25 mouse cellular contexts compared by ENCODE assay signal in the genomic region with DNA sequence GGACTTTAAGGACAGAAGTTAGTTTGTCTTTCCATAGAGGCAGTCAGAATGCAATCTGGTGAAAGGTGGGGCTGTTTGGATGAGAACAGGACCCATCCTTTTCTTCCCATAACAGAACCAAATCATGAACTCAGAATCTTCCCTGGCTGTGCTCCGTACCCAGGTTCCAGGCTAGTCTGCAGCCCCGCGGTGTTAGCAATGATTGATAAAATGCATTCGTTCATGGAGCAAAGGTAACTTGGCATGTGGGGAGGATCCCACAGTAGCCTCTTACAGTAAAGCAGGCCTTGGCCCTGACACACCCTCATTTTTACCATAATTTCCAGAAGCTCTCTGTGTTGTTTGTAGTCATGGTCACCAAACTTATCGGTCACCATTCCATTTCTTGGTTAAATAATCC.
DNase-seq lines count a peak whose midpoint lies in the region; ATAC-seq lines count a peak whose summit lies in the region.
"Had no signal": no experiment of that assay in that cellular context is flagged by ENCODE, and none has a peak within 500 bp of the region (broad histone marks: within the 10 kb centered on the region; RNA-seq: fewer than 3 reads in every experiment).

No protein-coding gene starts in this region.

- ATAC-seq in heart, embryonic 12.5 days (ENCODE audit: insufficient number of reproducible peaks, low FRiP score): no peak
- ATAC-seq in kidney, embryonic 14.5 days (ENCODE audit: low FRiP score, low TSS enrichment): no peak
- no peak for ATAC-seq in kidney, embryonic 15.5 days (replicated peaks; ENCODE audit: low FRiP score)
- ATAC-seq: activated CD4-positive, CD25-positive, alpha-beta regulatory T cell, adult 4 months; CD4-positive, CD25-positive, alpha-beta regulatory T cell, adult 4 months; forebrain, embryonic 13.5 days; Patski had no signal

- H3K36me3 ChIP-seq in heart, embryonic 12.5 days: no peaks in the 10 kb centered on the region
- no peaks in the 10 kb centered on the region for H3K36me3 ChIP-seq in kidney, embryonic 14.5 days (ENCODE audit: control insufficient read depth, insufficient read depth, low read length)
- H3K36me3 ChIP-seq in kidney, embryonic 15.5 days: no peaks in the 10 kb centered on the region
- H3K36me3 ChIP-seq: embryonic facial prominence, embryonic 12.5 days; G1E had no signal

- no peaks in the 10 kb centered on the region for H3K27me3 ChIP-seq in heart, embryonic 12.5 days (replicated peaks)
- H3K27me3 ChIP-seq in kidney, embryonic 14.5 days (ENCODE audit: control insufficient read depth, insufficient read depth, low read length): no peaks in the 10 kb centered on the region
- no peaks in the 10 kb centered on the region for H3K27me3 ChIP-seq in kidney, embryonic 15.5 days
- H3K27me3 ChIP-seq: CH12.LX; embryonic facial prominence, embryonic 12.5 days; forebrain, embryonic 13.5 days; Patski had no signal

- no peaks in the 10 kb centered on the region for H3K9me3 ChIP-seq in heart, embryonic 12.5 days (replicated peaks)
- no peaks in the 10 kb centered on the region for H3K9me3 ChIP-seq in kidney, embryonic 14.5 days (ENCODE audit: control insufficient read depth, low read length)
- H3K9me3 ChIP-seq in kidney, embryonic 15.5 days (replicated peaks): no peaks in the 10 kb centered on the region
- H3K9me3 ChIP-seq: embryonic facial prominence, embryonic 10.5 days; embryonic facial prominence, embryonic 12.5 days; forebrain, embryonic 13.5 days; G1E had no signal

- H3K4me1 ChIP-seq in heart, embryonic 12.5 days (replicated peaks): no peaks in the 10 kb centered on the region
- H3K4me1 ChIP-seq in kidney, embryonic 14.5 days (ENCODE audit: control insufficient read depth, insufficient read depth, low read length): no peaks in the 10 kb centered on the region
- H3K4me1 ChIP-seq in kidney, embryonic 15.5 days: no peaks in the 10 kb centered on the region

- 94% methylated on average over 5 of the region's 5 CpGs for WGBS in heart, embryonic 12.5 days
- WGBS in kidney, embryonic 14.5 days: 94% methylated on average over 5 of the region's 5 CpGs
- 93% methylated on average over 5 of the region's 5 CpGs for WGBS in kidney, embryonic 15.5 days

- DNase-seq in heart, adult 11 months: peak; percentile 46
- DNase-seq in kidney, adult 11 months: peak; percentile 46
- DNase-seq in kidney, postnatal 14 days: no peak
- peak; percentile 42 to 55 for DNase-seq in kidney, adult 8-10 months
- DNase-seq in kidney, postnatal 36 days: peak; percentile 47
- DNase-seq: adrenal gland, adult 8-10 months; adrenal gland, postnatal 14 days; adrenal gland, postnatal 36 days; B cell, adult 2 months; cerebellum, adult 11-12 months; cerebellum, adult 2 months; cerebellum, adult 9-10 months; cerebellum, postnatal 10 days; cerebellum, postnatal 25 days had no signal

- no peak overlapping the region for H3K9ac ChIP-seq in heart, embryonic 12.5 days
- no peak overlapping the region for H3K9ac ChIP-seq in kidney, embryonic 14.5 days (ENCODE audit: low read depth, low read length)
- no peak overlapping the region for H3K9ac ChIP-seq in kidney, embryonic 15.5 days
- H3K9ac ChIP-seq: embryonic facial prominence, embryonic 12.5 days; forebrain, embryonic 13.5 days had no signal

- H3K4me2 ChIP-seq in heart, embryonic 12.5 days: no peak overlapping the region
- H3K4me2 ChIP-seq in kidney, embryonic 14.5 days (replicated peaks; ENCODE audit: low read depth, low read length): no peak overlapping the region
- H3K4me2 ChIP-seq in kidney, embryonic 15.5 days: no peak overlapping the region
- H3K4me2 ChIP-seq: embryonic facial prominence, embryonic 12.5 days; forebrain, embryonic 13.5 days had no signal

- no peak overlapping the region for H3K27ac ChIP-seq in heart, embryonic 12.5 days (ENCODE audit: poor library complexity, severe bottlenecking)
- H3K27ac ChIP-seq in kidney, embryonic 14.5 days (ENCODE audit: low read depth, low read length): no peak overlapping the region
- no peak overlapping the region for H3K27ac ChIP-seq in kidney, embryonic 15.5 days
- H3K27ac ChIP-seq: embryonic facial prominence, embryonic 10.5 days; embryonic facial prominence, embryonic 12.5 days; forebrain, embryonic 13.5 days had no signal

- no peak overlapping the region for H3K4me3 ChIP-seq in heart, embryonic 12.5 days
- no peak overlapping the region for H3K4me3 ChIP-seq in kidney, embryonic 14.5 days (ENCODE audit: low read length)
- no peak overlapping the region for H3K4me3 ChIP-seq in kidney, embryonic 15.5 days (replicated peaks)
- H3K4me3 ChIP-seq: embryonic facial prominence, embryonic 10.5 days; embryonic facial prominence, embryonic 12.5 days; forebrain, embryonic 13.5 days had no signal
